9 mouse cellular contexts compared by ENCODE assay signal in the genomic region with DNA sequence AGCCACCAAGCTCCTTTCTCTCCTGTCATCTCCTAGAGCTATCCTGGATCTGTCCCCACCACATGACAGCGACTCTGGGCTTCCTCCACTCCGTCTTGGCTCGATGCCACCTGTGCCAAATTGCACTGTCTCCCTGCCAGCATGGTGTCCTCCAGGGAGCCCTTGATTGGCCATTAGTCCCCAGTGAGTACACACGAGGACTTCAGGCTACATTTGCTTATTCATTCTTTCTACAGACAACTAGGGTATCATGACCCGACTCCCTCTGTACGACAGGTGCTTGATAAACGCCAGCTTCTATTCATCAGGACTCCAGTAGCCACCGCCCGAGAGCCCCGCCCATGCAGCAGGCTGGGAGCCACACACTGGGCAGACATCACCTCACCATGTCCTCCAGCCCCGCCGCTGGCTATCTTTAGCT. TPM values are rescaled to one million over a fixed set of nuclear protein-coding genes. Genes with fewer than 3 reads are reported as not detected.
A peak's percentile ranks its signal among the peaks of the same experiment; 100 is the strongest.
DNase-seq lines count a peak whose midpoint lies in the region; ATAC-seq lines count a peak whose summit lies in the region.
"Had no signal": no experiment of that assay in that cellular context is flagged by ENCODE, and none has a peak within 500 bp of the region (broad histone marks: within the 10 kb centered on the region; RNA-seq: fewer than 3 reads in every experiment).

No protein-coding gene starts in this region.

- H3K4me2 ChIP-seq in hindbrain, embryonic 12.5 days (replicated peaks), result no peak overlapping the region
- H3K4me2 ChIP-seq in hindbrain, embryonic 11.5 days (replicated peaks; ENCODE audit: low read depth, low read length), result no peak overlapping the region
- no peak overlapping the region for H3K4me2 ChIP-seq in liver, embryonic 12.5 days

- H3K9ac ChIP-seq in hindbrain, embryonic 12.5 days, result no peak overlapping the region
- H3K9ac ChIP-seq in hindbrain, embryonic 11.5 days (ENCODE audit: low read depth, low read length), result no peak overlapping the region
- H3K9ac ChIP-seq in liver, embryonic 12.5 days, result no peak overlapping the region

- WGBS in hindbrain, embryonic 12.5 days, result 58% methylated on average over 12 of the region's 12 CpGs
- 62% methylated on average over 12 of the region's 12 CpGs for WGBS in hindbrain, embryonic 11.5 days
- WGBS in liver, embryonic 12.5 days (ENCODE audit: insufficient replicate concordance), result 65% methylated on average over 12 of the region's 12 CpGs

- no peaks in the 10 kb centered on the region for H3K9me3 ChIP-seq in hindbrain, embryonic 12.5 days (replicated peaks)
- H3K9me3 ChIP-seq in hindbrain, embryonic 11.5 days (ENCODE audit: control insufficient read depth, low read length), result no peaks in the 10 kb centered on the region
- no peaks in the 10 kb centered on the region for H3K9me3 ChIP-seq in liver, embryonic 12.5 days (replicated peaks)

- H3K4me3 ChIP-seq in hindbrain, embryonic 12.5 days, result no peak overlapping the region
- no peak overlapping the region for H3K4me3 ChIP-seq in hindbrain, embryonic 11.5 days (ENCODE audit: low read depth, low read length)
- H3K4me3 ChIP-seq in liver, embryonic 12.5 days, result no peak overlapping the region
- H3K4me3 ChIP-seq: myocyte had no signal

- peaks cover 10% of the 10 kb centered on the region for H3K27me3 ChIP-seq in hindbrain, embryonic 12.5 days
- no peaks in the 10 kb centered on the region for H3K27me3 ChIP-seq in hindbrain, embryonic 11.5 days (ENCODE audit: control insufficient read depth, insufficient read depth, low read length)
- H3K27me3 ChIP-seq in liver, embryonic 12.5 days (replicated peaks), result 0 out of 2 replicates have a peak, but pooled peaks cover under 1% of the 10 kb centered on the region

- H3K36me3 ChIP-seq in hindbrain, embryonic 12.5 days, result no peaks in the 10 kb centered on the region
- no peaks in the 10 kb centered on the region for H3K36me3 ChIP-seq in hindbrain, embryonic 11.5 days (ENCODE audit: control insufficient read depth, insufficient read depth, low read length)
- H3K36me3 ChIP-seq in liver, embryonic 12.5 days, result no peaks in the 10 kb centered on the region

- peaks cover 28% of the 10 kb centered on the region for H3K4me1 ChIP-seq in hindbrain, embryonic 12.5 days
- no peaks in the 10 kb centered on the region; the same call in 1 of the 2 replicates for H3K4me1 ChIP-seq in hindbrain, embryonic 11.5 days (replicated peaks; ENCODE audit: control insufficient read depth, insufficient read depth, low read length)
- no peaks in the 10 kb centered on the region for H3K4me1 ChIP-seq in liver, embryonic 12.5 days

- DNase-seq in hindbrain, embryonic 11.5 days (ENCODE audit: low spot score), result no peak
- peak; percentile 87 to 91 for DNase-seq in cerebellum, adult 18-20 months
- DNase-seq in heart, adult 9 months (ENCODE audit: low spot score in 2 of 2), result peak; percentile 47 to 64
- peak; percentile 53 to 59 for DNase-seq in layer of hippocampus, postnatal 36 days
- DNase-seq in kidney, postnatal 4 days, result no peak
- DNase-seq in liver, result no peak

- H3K27ac ChIP-seq in hindbrain, embryonic 12.5 days, result no peak overlapping the region
- no peak overlapping the region for H3K27ac ChIP-seq in hindbrain, embryonic 11.5 days (ENCODE audit: low read depth, low read length)
- no peak overlapping the region for H3K27ac ChIP-seq in liver, embryonic 12.5 days

- ATAC-seq in hindbrain, embryonic 12.5 days (ENCODE audit: low FRiP score), result peak; percentile 38; the same call in 1 of the 2 replicates
- no peak for ATAC-seq in hindbrain, embryonic 11.5 days (ENCODE audit: low FRiP score)
- ATAC-seq in liver, embryonic 12.5 days, result no peak

RNA-seq across cellular contexts. Expression of a gene that starts 40.8 kb away (rescaled TPM):
- 14.7 and 15.0 TPM in 2 replicates for polyA plus RNA-seq in hindbrain, embryonic 12.5 days (2016; fragmentation: Nextera tagmentation; extraction: Ambion mirVana)
- polyA plus RNA-seq in hindbrain, embryonic 11.5 days (2014; fragmentation: Nextera tagmentation; extraction: Ambion mirVana), result 8.1 and 9.4 TPM in 2 replicates
- 10 to 100 TPM; 35.3 to 38.7 TPM for total RNA-seq in layer of hippocampus, postnatal 36 days (2021)
- 0.08 and 0.10 TPM in 2 replicates for polyA plus RNA-seq in liver, embryonic 12.5 days (2016; fragmentation: Nextera tagmentation; extraction: Ambion mirVana)
- polyA plus RNA-seq: myocyte had no signal

Comparison
In these comparisons a context has a peak if more than half of its experiments do, and no peak if none do; other contexts are left out.
1. DNase-seq: peak in cerebellum, adult 18-20 months (2 of 2), heart, adult 9 months (2 of 2) and layer of hippocampus, postnatal 36 days (2 of 2); none in hindbrain, embryonic 11.5 days (single experiment), kidney, postnatal 4 days (0 of 2) and liver (single experiment).